Mouse (Mus musculus): ENCODE results near the gene Mtfp1.

GRCm38 (mm10) chr11:4043081-4043480 lies 52.2 kb downstream of the Mtfp1 start:
- no peak for TF ChIP-seq GATA1 (IDR thresholded peaks at IDR 0.05; ENCODE audit: borderline replicate concordance, low read length)
- TF ChIP-seq FLI1 (IDR thresholded peaks at IDR 0.05; ENCODE audit: low read length), result no peak
